Mouse (Mus musculus) kidney, adult 18-20 months (tissue): ENCODE measurements at regions not wholly inside any gene's neighbourhood (a gene's known extent, or its start where the extent isn't known, plus 50 kb on each side); places are given as distances from the start of the nearest gene placed in this dataset.

ENCODE experiments used
- DNase-seq: peaks from one replicate; pipeline ENCODE4 v3.0.0; 2021

DNA sequence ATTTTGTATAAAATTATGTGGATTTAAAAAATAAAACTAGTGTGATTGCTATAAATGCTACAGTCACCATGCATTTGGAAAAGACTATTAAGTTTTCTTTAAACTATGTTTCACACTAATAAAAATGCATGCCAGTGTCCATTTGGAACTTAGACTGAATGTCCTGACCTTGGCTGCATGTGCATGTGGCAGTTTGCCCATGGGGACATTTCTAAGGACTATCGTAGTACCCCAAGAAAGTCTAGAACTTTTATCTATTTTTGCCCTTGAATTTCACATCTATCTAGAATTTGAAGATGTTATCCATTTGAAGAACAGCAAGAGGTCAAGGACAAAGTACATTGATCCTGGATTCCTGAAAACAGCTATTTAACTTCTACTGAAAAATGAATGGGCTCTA lies 745.9 kb downstream of the Tmem182 start:
- DNase-seq, result peak; percentile 8

DNA sequence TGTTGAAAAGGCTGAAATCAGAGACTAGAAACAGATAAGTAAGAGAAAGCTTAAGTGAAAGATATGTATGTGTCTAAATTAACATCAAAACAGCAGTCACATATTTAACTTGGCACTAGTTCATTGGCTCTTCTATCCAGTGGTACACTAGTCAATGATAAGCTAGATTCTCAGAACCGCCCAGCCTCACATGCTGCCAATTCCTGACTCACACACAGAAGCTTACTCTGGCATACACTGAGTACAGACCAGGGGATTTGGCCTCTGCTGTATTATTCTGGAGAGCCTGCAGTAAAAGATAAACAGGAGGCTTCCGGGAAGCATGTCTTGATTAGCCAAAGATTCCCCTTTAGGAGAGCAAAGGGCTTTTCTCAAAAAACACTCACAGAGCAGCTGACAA lies 750.2 kb downstream of the Tmem182 start:
- peak; percentile 81 for DNase-seq

DNA sequence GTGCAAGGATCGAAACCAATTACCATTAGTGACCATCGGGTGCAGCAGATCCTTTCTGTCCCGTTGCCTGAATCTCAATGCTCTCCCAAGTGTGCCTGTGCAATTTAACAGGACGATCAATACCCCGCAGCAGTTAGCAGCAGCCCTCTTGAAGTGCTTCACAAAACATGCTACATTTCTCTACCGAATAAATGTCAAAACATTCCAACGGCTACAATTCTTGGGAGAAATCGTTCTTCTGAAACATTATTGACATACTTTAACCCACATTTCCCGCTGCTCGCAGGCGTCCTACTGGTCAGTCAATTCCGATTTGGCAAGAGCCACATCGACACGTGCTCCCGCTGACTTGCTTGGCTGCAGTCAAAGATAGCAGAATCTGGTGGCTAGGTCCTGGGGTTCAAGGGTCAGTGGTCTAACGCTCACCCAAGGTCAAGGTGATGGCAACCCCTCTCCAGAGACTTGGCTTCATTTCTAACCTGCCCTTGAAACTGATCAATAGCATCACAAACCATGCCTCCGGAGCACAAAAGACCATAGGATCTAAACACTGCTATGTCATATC lies 753.8 kb downstream of the Tmem182 start:
- DNase-seq, result no peak

DNA sequence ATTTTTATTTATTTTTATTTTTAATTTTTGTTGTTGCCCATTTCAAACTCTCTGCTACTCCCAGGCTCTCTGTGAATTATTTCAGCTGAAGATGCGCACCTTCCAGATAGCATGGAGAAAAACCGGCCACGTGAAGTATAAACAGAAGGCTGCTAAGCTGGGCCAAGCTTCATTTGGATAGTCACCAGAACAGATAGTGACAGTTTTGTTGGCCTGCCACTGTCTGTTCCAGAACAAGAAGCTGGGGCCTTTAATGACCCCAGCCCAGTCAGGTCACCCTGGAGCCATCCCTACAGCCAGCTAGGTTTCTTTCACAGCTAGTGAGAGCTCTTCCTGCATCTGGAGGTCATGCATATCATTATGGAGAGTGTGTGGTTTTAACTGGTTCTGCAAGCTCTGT lies 754.6 kb downstream of the Tmem182 start:
- no peak for DNase-seq

DNA sequence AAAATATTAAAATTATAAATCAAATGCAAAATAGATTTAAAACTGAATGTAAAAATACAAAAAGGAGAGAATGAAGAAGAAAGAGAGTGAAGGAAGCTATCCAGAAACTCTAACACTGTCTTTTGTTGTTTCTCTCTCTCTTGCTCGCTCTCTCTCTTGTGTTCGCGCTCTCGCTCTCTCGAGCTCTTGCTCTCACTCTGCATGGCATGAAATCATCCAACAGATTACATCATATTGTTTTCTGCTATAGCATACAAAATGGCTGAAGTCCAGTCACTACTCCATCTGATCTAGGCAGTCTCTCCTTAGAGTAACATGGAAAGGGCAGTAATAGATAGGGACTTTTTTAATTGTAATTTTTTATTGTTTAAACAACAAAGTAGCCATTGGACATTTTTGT lies 798.1 kb downstream of the Tmem182 start:
- no peak for DNase-seq

DNA sequence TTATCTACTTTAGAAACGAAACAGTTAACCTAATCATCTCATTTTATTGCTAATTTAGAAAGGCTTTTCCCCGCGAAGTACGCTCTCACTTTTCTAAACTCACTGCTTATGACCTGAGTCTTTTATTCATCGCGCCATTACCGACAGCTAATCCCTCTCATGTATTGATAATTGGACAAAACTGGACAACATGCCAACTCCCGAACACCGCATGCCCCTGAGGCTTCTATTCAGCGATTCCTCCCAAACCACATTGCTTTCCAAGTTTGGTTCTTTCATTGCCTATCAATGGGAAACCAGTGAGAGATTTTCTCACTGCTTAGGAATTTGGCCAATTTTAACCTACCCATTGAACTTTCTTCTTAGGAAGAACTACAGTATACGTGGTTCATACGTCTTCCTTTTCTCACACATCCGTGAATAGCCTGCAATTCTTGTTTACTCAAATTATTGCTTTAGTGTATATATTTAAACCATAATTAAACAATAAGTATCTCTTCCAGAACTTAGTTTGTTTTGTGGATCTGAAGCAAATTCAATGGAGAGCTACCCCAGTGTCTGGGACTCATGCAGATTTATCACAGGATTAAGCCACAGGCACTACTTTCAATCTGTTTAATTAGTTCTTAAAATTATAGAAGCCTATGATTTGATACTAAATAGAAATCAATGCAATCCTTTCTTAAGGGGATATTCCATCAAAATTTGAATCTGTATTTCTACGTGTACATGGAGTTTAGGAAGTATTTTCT lies 799.8 kb downstream of the Tmem182 start:
- no peak for DNase-seq

DNA sequence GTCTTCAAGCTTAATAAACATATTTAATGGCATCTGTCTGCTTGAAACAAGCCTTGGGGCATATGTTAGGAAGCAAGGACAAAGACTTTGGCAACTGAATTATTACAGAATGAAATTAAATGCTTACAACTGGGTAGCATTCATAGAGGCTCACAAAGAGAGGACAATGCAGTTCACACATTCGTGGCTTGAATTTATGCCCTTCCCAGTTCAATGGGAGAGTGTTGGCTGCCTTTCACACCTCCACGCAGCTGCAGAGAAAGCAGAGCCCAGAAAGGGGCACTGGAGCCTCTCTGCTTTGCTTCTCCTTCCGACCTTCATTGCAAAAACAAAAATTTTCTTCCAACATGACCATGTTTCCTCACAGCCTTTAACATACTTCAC lies 800.3 kb downstream of the Tmem182 start:
- DNase-seq, result no peak

DNA sequence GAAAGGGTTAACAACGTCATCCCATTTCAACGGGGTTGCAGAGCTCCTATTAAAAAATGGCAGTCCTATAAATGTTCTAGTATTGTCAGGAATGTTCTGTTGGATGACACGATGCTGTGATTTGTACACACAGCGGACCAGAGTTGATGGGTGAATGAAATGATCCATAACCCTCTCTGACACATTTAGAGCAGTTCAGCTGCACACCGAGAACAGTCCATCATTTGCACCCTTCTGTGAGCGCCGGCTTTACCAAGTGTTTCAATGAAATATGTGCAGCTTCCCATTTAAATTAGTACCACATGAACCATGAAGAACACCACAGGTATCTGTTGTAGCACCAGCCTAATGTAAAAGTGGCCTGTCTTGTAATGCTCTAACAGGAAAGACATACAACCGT lies 805.4 kb downstream of the Tmem182 start:
- DNase-seq, result no peak

DNA sequence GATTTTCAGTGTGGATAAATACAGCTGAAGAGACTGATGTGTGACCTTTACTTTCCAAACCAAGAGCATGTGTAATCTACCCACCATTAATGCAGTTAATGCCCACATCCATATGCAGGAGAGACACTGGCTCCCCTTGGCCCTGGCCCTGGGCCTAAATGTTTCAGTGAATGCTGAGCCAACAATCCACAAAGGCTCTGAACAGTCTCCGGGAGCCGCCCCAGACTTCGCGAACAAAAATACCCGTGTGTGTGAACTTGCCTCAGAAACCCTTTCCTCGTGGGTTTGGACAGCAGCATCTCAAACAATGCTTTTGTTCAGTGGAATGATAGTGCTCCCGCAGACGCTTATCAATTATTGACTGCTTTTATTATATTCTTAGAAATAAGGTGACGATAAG lies 846.4 kb downstream of the Tmem182 start:
- DNase-seq, result no peak

DNA sequence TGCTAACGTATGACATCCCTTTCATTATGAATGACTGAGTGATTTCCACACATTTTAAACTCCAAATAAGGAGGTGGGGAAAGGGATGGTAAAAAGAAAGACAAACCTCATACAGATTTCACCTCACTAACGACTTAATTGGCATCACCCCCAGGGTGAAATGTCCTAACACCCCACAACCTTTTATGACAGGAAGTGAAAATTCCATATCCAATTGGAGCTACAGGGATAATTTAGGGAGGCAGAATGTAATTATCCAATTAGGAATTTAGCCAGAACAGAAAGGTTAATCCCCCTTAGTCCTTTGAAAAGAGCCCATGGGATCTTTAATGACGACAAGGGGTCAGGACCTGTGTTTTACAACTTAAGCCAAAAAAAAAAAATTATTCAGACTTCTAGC lies 846.8 kb downstream of the Tmem182 start:
- DNase-seq, result no peak

DNA sequence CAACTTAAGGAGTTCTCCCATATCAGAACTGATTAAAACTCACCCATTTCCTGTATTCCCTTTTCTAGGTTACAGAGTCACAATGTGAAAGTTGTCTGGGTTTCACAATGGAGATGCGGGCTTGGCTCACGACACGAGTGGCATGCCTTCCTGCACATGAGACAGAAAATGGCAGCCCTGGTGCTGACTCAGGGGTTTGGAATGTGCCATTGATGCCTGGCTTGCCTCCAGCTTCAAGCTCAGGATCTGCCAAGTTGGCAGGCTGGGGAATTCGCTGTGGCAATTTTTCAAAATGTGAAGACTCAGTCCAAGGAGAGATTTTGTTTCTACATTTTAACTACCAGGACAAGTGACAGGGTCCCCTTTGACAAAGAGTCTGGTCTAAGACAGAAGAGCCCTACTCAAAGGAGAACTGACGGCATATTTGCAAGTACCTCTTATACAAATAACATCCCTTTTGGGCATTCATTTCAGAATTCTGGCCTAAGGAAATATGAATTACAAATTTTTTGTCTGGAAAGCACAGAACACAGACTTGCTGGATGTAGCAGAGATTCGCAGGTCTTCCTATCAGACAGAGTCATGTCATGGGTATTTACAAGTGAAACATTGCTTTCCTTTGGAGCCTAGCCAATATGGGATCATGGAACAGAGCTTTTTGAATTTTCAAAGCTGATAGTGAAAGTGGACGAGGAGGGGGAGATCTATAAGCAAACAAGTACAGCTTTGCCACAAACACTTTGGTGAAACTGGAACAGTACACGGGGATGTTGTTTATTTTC lies 847.4 kb downstream of the Tmem182 start:
- DNase-seq, result peak; percentile 69

DNA sequence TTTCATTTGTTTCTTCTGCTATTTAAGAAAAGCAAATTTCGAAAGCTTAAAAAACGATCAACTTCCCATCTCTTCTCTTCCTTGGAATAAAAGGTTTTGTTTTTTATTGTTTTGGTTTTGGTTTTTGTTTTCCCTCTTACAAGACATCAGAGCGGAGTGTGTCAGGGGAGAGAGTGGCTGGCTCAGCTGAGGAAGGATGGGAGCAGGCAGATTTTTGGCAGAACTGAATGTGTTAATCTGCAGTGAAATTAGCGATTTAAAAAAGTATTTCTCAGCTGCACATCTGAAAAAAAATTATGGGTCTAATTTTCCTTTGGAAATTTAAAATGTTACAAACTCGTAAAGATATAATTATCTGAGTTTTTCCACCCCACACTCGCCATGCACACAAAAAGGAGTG lies 868.7 kb downstream of the Tmem182 start:
- no peak for DNase-seq

DNA sequence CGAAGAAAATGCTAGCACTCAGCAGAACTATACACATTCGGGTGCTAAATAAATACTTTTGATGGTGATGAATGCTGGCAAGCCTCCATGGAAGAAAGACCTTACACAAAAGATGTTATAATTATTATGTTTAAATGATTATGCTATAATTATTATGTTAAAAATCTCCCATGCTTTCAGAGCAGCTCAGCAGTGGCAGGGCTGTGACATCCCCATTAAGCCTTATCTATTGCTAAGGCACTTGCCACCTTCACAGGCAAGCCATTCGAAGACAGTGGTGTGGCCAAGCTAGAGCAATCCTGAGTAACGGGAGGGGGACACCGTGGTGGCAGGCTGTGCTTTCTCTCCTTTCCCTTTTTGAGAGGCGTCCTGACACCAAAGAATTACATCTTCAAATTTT lies 869.9 kb downstream of the Tmem182 start:
- DNase-seq, result no peak

DNA sequence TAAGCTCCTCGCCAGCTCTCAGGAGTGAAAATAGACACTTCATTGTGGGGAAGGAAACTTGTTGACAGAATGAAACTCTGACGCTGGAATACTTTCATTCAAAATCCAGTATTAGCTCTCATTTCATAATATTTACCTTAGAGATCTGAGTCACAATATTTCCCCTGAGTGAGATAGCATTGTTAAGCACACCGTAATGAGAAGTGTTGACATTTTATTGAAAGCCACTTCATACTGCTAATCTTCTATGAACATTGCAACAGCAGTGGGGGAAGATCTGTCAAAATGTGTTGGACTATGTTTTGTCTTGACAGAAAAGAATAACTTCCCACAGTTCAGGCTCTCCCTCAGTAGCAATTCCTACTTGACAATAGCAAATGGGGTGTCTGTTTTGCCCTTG lies 900.3 kb downstream of the Tmem182 start:
- no peak for DNase-seq

DNA sequence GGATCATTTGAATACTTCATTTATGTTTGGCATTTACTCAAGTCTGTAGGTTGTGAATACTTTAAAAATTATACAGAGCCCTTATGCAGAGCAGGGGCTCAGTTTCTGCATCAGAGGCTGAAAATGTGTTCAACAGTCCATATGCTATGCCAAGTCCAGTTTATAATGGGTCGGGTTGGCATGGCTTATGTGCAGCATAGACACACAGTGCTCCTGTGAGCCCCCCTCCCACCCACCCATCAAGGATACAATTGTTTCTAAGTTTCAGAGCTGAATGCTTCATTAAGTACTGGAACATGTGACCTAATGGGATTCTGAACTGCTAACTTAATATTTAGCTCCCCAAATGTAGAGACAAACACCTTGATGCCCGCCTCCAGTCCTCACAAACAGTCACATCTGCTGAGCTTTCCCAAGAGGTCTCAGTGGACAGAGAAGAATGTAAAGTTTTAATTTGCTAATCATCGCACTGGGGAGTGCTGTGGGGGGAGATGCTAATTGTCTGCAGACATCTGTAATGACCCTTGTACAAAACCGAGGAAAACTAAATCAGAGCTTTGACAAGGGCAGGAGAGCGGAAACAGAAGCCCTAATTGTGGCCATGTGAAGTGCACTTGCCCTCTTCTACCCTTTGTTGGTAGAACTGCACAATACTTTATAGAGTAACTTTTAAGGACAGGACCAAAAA lies 937.4 kb downstream of the Tmem182 start:
- DNase-seq, result no peak

DNA sequence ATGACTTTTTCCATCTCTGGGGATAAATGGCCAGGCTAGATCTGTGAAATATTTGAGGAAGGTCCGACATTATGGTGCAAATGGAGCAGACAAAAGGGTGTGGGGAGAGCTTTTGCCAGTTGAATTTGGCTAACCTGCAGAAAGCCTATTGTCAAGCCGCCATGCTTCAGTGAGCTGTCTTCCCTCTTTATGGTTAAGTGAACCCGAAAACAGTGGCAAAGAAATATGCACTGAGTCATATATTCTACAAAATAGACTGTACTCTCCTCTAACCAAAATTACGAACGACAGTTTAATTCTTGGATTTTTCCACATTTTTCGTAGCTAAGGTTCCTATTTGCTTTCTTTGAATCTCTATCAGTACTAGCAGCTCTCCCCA lies 937.9 kb downstream of the Tmem182 start:
- DNase-seq, result no peak

DNA sequence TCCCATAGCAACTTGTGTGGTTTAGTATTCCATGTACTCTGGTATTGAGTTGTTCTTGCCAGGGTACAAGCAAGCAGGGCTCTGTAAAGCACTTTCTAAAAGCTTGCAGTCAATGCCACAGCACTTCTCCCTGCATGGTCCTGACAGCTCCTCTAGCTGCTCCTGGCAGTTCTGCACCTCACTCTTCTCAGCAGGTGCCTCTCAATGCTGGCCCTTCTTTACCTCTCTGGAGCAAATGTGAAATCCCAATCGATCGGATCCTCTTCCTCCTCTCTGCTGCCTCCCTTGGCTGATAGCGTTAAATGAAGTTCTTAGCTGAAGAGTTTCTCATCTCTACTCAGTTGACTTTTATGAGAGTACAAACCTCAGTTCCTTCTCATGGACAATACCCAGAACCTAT lies 939.1 kb downstream of the Tmem182 start:
- DNase-seq, result no peak

DNA sequence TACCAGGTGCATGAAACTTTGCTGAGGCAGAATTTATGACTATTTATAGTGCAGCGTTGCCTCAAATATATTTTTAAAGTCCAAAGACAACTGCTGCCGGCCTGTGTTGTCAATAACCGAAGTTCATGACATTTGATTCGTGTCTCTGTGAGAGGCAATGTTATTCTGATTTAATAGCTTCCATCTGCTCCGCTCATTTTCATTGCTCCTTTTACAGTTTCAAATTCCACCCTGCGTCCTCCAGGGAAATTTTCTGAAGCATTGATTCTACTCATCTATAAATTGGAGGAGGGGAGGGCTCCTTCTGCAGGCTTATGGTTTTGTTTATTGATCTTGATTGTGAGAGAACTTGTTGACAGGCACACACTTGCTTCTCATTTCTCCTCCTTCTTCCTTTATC lies 936.2 kb upstream of the Pou3f3 start:
- no peak for DNase-seq
